Mouse (Mus musculus): ENCODE data around the gene Srp72. TPM values are rescaled to one million over a fixed set of nuclear protein-coding genes. Genes with fewer than 3 reads are reported as not detected.

Srp72 gene
- 100 to 1,000 TPM; 149 to 166 TPM for total RNA-seq (2021)
- long read RNA-seq, experiment 1, transcript Srp72-201 (19 exons, 3,625 nt) = major isoform, 7 of 16 reads
- long read RNA-seq, experiment 1, partial matches to known transcripts = 4 of 16 reads
- long read RNA-seq, experiment 1, other reads (novel, unspliced or antisense) = 3 of 16 reads
- long read RNA-seq, experiment 2, transcript Srp72-201 (19 exons, 3,625 nt) = major isoform, 22 of 53 reads
- long read RNA-seq, experiment 2, partial matches to known transcripts = 25 of 53 reads
- long read RNA-seq, experiment 2, other reads (novel, unspliced or antisense) = 3 of 53 reads

GRCm38 (mm10) chr5:76974554-76975285 lies at the start of gene Srp72:
TSS of gene Srp72 (plus strand) at chr5:76974683.
- peak; percentile 69 to 78 for DNase-seq (ENCODE audit: low spot score in 2 of 2)

DNA sequence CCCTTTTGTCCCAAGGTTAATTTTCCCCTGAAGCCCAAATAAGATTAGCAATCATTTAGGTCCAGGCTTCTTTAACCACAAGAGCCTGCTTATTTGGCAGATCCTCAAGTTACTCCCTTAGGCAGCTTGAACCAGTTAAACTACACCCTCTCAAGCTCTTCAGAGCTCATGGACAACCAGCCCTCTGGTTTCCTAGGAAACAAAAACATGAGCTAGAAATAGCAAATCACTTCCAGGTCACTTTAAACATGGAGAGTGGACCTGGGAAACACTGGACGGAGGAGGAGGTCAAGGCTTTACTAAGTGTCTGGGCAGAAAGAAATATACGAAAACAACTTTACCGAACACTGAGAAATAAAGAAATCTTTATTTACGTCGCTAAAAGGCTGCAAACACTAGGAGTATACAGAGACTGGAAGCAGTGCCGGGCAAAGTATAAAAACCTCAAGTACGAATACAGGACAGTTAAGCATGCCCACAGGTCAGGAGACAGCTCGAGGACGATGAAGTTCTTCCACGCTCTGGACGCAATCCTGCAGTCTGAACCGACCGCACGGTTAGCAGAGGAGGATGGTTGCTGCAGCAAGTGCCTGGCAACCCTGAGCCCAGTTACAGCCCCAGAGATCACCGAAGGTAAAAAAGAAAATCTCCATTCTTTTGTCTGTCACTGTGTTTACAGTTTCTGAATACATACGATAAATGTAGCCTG lies 46.2 kb upstream of the Srp72 start:
- no peak for DNase-seq (ENCODE audit: low spot score in 2 of 2)

DNA sequence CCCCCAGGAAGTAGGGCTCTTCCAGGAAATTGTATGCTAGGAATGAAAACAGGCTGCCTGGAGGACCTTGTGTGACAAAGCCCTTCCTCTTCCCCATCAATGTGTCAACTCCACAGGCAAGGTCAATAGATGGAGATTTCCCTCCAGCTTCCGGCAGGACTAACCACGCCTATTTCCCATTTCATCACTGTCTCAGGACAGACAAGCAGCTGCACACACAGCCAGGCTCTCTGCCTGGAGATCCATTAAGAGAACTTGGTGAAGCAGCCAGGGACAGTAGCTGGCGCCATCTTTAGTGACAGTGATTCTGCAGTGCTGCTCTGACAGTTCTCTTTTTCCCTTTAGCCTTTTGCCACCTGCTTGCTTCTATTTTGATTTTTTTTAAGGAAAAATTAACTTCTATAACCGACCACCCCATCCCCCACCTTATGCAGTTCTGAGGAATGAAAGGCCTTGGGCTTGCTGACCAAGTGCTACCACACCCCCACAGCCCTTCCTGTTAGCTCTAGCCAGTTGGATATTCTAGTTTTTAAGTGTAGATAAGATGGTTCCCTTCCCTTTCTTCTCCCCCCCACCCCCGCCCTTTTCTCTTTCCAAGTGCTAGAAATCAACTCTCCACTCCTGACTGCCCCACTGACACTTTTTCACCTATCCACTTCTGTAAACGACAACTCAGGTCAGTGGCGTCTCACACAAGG lies 45.2 kb upstream of the Srp72 start:
- DNase-seq (ENCODE audit: low spot score in 2 of 2) = no peak

DNA sequence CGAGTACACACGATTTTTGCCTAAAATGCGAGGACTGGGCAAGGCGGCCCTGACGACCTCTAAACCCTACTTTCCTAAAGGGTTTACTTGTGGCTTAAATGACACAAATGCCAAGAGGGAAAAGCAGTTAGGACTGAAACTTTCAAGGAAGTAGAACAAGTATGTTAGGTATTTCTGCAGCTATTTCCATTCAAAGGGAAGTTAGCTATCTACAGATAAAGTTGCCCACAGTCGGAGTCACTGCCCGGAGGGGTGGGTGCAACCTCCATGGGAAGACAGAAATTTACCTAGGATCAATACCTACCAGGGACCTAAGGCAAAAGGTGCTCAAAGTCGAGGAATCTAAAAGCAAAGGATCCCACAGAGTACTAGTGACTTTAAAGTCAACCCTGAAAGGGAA lies 34.8 kb upstream of the Srp72 start:
- DNase-seq (ENCODE audit: low spot score in 2 of 2) = no peak

DNA sequence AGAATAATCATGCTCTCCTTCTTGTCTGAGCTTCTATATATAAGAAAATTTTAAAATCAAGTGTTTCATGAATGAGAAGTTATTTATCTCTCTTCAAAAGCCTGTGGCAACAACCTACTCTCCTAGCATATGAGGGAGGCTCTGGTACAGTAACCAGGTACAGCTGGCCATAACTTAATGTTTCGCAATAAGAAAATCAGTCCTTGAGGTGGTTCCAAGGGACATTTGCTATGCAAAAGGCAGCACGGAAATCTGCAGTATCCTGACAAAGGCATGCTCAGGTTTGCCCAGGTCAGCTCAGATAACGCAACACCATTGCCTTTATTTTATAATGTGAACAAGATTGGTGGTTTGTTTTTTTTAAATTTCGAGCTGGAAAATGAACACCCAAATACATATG lies 32.5 kb upstream of the Srp72 start:
- no peak for DNase-seq (ENCODE audit: low spot score in 2 of 2)

DNA sequence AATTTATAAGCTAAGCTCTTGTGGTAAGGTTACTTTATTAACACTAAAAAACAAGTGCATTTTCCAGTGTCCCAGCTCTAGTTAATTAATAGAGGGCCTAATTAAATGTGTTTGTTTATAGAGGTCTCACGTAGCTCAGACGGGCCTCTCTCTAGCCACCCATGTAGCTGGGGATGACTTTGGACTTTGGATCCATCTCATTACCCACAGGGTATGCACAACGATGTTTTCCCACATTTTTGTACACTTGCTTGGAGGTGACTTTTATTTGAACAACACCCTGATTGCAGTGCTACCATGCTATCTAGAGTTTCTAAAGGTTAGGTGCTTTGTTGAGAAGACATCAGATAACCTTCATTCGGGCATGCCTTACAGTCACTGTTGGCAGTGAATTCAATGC lies 32.0 kb upstream of the Srp72 start:
- DNase-seq (ENCODE audit: low spot score in 2 of 2) = no peak

- no peak for DNase-seq (ENCODE audit: low spot score in 2 of 2)
Measured at GRCm38 (mm10) chr5:76944965-76945677, 29.4 kb upstream of the Srp72 start.

GRCm38 (mm10) chr5:76945678-76946033 lies 28.8 kb upstream of the Srp72 start:
- DNase-seq (ENCODE audit: low spot score in 2 of 2) = no peak

- DNase-seq (ENCODE audit: low spot score in 2 of 2) = no peak
Measured at GRCm38 (mm10) chr5:76947142-76947541, 27.3 kb upstream of the Srp72 start.

DNA sequence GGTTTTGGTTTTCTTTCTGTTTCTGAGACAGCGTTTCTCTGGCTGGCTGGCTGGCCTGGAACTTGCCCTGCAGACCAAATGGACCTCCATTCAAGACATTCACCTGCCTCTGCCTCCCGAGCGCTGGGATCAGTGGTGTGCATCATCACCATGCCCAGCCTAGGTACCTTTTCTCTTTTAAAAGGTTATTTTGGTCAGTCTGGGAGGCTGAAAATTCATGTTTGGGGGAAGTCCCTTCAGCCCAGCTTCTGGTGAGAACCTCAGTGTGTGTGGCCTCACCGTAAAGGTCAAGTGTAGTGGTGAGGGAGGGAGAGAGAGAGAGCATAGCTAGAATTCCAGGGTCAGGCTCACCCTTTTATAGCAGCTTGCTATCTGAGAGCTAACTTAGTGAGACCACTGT lies 26.7 kb upstream of the Srp72 start:
- DNase-seq (ENCODE audit: low spot score in 2 of 2) = no peak

DNA sequence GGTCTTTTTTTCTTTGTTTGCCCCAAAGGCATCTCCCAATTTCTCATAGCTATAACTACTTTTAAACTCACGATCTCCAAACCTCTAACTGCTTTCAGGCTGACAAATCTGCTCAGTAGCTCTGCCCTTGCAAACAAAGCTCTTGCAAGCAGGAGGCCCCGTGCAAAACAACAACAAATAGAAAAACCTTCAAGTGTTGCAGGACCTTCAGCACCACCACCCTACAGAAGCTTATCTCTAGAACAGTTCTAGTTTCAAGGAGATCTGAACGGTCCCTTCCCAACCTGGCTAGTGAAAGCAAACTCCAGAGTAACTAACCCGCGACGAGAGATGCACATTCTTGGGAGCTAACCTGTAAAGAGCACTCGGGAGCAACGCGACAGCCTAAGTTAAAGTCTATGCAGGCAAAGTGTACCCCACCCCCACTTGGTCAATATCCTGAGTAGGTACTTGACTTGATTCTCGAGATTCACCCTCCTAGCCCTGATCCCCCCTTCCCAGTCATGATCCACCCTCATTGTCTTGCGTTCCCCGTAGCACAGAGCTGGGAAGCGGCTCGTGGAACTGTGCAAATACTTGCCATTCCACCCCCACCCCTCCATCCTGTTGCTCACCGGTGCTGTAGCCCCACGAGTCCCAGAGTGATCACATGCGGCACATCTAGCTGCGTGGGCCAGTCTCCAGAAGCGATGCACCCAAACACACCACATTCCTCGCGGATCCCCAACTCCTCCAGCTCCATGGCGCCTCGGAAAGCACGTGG lies 24.0 kb upstream of the Srp72 start:
- DNase-seq (ENCODE audit: low spot score in 2 of 2) = no peak

- DNase-seq (ENCODE audit: low spot score in 2 of 2) = peak; percentile 94 to 97
Measured at GRCm38 (mm10) chr5:76951106-76952027, 23.1 kb upstream of the Srp72 start, which contains the start of the genes Paics and Ppat. TSS of gene Paics (plus strand) at chr5:76951307. TSS of gene Ppat (minus strand) at chr5:76951578.

DNA sequence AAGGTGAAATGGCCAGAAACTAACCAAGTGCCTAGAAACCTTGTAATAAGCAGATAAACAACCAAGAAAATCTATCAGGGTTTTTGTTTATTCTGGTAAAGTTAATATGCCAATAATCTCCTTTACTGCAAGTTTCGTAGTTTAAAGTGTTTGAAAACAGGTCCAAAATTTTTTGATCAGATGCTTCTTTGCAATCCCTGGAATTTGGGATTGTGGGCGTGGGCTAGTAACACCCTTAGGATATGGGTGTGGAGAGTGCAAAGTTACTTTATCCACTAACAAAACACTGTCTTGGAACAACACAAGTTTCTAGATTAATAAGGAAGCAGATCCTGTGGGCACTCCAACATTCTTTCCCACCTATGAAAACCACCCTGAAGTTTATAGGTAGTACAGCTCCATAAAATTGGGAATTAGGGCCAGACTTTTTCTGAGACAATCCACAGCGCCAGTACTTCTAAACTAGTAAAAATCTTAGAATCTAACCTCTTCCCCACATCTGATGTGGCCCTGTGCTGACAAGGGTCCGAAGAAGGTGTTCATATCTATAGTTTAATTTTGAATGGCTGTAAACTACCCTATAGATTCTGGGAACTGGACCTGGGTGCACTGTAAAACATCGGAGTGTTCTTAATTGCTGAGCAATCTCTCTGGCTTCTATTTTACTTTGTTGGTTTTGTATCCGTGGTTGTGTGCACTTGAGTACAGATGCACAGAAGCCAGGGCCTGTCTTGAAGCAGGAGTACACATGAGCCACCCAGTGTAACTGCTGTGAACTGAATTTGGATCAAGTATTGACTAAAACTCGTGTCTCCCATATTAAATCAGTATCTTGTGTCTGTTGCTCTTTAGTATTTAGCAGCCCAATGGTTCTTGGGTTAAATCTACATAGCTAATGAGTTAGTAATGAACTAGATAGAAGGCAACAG lies 22.1 kb upstream of the Srp72 start:
- no peak for DNase-seq (ENCODE audit: low spot score in 2 of 2)

DNA sequence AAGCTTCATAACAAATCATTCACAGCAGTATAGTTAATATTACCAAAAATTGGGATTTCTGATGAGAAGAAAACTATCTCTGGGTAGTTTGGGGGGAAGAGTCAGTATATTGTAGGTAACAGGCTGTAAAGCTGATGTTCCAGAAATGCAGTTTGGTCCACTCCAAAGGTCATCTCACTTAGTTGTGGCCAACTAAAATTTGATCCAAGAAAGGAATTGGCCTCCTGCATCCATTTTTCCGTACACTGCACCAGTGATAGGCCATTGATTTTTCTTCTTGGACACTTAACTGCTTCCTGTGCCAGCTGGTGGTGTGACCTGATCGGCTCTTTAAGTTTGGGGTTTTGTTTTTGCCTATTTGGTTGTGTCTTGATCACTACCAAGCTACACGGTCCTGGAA lies 20.7 kb upstream of the Srp72 start:
- DNase-seq (ENCODE audit: low spot score in 2 of 2) = no peak

GRCm38 (mm10) chr5:76954271-76954900 lies 20.1 kb upstream of the Srp72 start:
- DNase-seq (ENCODE audit: low spot score in 2 of 2) = no peak

DNA sequence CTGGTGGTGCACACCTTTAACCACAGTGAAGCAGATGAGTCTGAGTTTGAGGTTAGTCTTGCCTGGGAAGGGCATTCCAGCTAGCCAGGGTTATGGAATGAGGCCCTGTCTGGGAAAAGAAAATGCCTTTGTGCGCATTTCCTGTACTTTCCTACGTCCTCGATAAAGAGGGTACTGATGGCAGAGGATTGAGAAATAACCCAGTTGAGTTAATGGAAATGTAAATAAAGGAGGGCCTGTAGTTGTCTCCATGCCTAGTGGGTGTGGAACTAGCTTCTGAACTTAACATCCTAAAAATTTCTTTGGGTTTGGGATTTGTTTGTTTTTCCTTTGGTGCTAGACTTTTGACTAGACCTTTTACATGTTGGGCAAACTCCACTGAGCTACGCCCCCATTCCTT lies 19.0 kb upstream of the Srp72 start:
- DNase-seq (ENCODE audit: low spot score in 2 of 2) = no peak

DNA sequence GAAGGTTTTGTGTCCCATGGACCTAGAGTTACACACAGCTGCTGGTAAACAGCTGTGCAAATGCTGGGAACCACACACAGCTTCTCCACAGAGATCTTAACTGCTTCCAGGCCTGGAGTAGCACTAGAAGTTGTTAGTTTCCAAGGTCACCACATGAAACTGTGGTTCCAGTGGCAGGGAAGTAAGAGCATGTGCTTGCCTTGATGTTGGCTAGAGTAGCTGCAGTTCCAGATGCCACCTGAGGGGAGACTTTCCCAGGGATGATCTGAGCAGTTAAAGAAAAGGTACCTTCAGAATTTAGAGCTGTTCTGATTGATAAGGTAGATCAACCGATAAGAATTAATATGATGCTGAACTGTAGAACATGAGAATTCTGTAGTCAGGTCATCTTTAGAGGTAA lies 16.5 kb upstream of the Srp72 start:
- no peak for DNase-seq (ENCODE audit: low spot score in 2 of 2)

Data from adrenal gland, postnatal 4 days (tissue).